Mouse (Mus musculus) cortical plate, adult 2 months (tissue): ENCODE measurements around the gene Olfr455.

Experiments used
- CTCF ChIP-seq: fragments of 200-500 bp; IDR thresholded peaks from 2 replicates; pipeline ENCODE4 v1.5.1; 2011; ENCODE audit warnings: mild to moderate bottlenecking, control low read depth, low read length; ENCODE audit not compliant: insufficient read depth; ENCODE audit errors: extremely low read depth
- POLR2A ChIP-seq: fragments of 200-500 bp; IDR thresholded peaks from 2 replicates; pipeline ENCODE4 v1.6.1; 2011; ENCODE audit warnings: mild to moderate bottlenecking, low read length, control low read depth; ENCODE audit not compliant: insufficient read depth; ENCODE audit errors: extremely low read depth

- TF ChIP-seq CTCF = no peak
- TF ChIP-seq POLR2A = no peak
These were observed 43.9 kb downstream of the Olfr455 start for GRCm38 (mm10) chr6:42503478-42503877.
